Mouse (Mus musculus): ENCODE results near the gene C77080. TPM values are rescaled to one million over a fixed set of nuclear protein-coding genes. Genes with fewer than 3 reads are reported as not detected.

The C77080 gene
- polyA plus RNA-seq, 1 experiment, result 15.6 TPM

- Histone ChIP-seq H3K4me3 (replicated peaks; ENCODE audit: insufficient read depth, low read depth, low read length) (no peak overlapping the region), H3K27me3 (ENCODE audit: control insufficient read depth, insufficient read depth, low read length) (no peaks in the 10 kb centered on the region), H3K4me1 (ENCODE audit: control insufficient read depth, insufficient read depth, low read length) (peaks cover 19% of the 10 kb centered on the region), H3K27ac (ENCODE audit: insufficient read depth, low read length) (no peak overlapping the region)
- no peak for DNase-seq
- 96% methylated on average over 2 of the region's 2 CpGs for WGBS
- TF ChIP-seq POLR2A (IDR thresholded peaks at IDR 0.05; ENCODE audit: borderline replicate concordance, insufficient read depth, low read length) (no peak), CTCF (IDR thresholded peaks at IDR 0.05; ENCODE audit: borderline replicate concordance, insufficient read depth, low read depth, low read length) (no peak)
These were observed 8.7 kb downstream of the C77080 start for GRCm38 (mm10) chr4:129252492-129252891.

GRCm38 (mm10) chr4:129251482-129252125 lies 9.6 kb downstream of the C77080 start:
- DNase-seq, result no peak
- Histone ChIP-seq H3K4me1 (ENCODE audit: control insufficient read depth, insufficient read depth, low read length) (peaks cover 23% of the 10 kb centered on the region), H3K27ac (ENCODE audit: insufficient read depth, low read length) (no peak overlapping the region), H3K4me3 (replicated peaks; ENCODE audit: insufficient read depth, low read depth, low read length) (no peak overlapping the region), H3K27me3 (ENCODE audit: control insufficient read depth, insufficient read depth, low read length) (no peaks in the 10 kb centered on the region)
- TF ChIP-seq CTCF (IDR thresholded peaks at IDR 0.05; ENCODE audit: borderline replicate concordance, insufficient read depth, low read depth, low read length) (no peak), POLR2A (IDR thresholded peaks at IDR 0.05; ENCODE audit: borderline replicate concordance, insufficient read depth, low read length) (no peak)
- WGBS, result 44% methylated on average over 15 of the region's 15 CpGs

GRCm38 (mm10) chr4:129250759-129251481 lies 10.3 kb downstream of the C77080 start:
- 26% methylated on average over 15 of the region's 15 CpGs for WGBS
- no peaks in the 10 kb centered on the region for H3K27me3 ChIP-seq (ENCODE audit: control insufficient read depth, insufficient read depth, low read length)
- TF ChIP-seq CTCF (IDR thresholded peaks at IDR 0.05; ENCODE audit: borderline replicate concordance, insufficient read depth, low read depth, low read length) (no peak), POLR2A (IDR thresholded peaks at IDR 0.05; ENCODE audit: borderline replicate concordance, insufficient read depth, low read length) (no peak)
- DNase-seq, result peak; percentile 56 to 76
- no peak overlapping the region for H3K27ac ChIP-seq (ENCODE audit: insufficient read depth, low read length)
- peaks cover 28% of the 10 kb centered on the region for H3K4me1 ChIP-seq (ENCODE audit: control insufficient read depth, insufficient read depth, low read length)
- no peak overlapping the region for H3K4me3 ChIP-seq (replicated peaks; ENCODE audit: insufficient read depth, low read depth, low read length)

- Histone ChIP-seq H3K4me1 (ENCODE audit: control insufficient read depth, insufficient read depth, low read length) (peaks cover 28% of the 10 kb centered on the region), H3K27ac (ENCODE audit: insufficient read depth, low read length) (no peak overlapping the region), H3K27me3 (ENCODE audit: control insufficient read depth, insufficient read depth, low read length) (no peaks in the 10 kb centered on the region), H3K4me3 (replicated peaks; ENCODE audit: insufficient read depth, low read depth, low read length) (no peak overlapping the region)
- 65% methylated on average over 7 of the region's 7 CpGs for WGBS
- TF ChIP-seq CTCF (IDR thresholded peaks at IDR 0.05; ENCODE audit: borderline replicate concordance, insufficient read depth, low read depth, low read length) (no peak), POLR2A (IDR thresholded peaks at IDR 0.05; ENCODE audit: borderline replicate concordance, insufficient read depth, low read length) (no peak)
- no peak for DNase-seq
These were observed 11.9 kb downstream of the C77080 start for GRCm38 (mm10) chr4:129249288-129249687.

GRCm38 (mm10) chr4:129248243-129248767 lies 12.9 kb downstream of the C77080 start:
- TF ChIP-seq POLR2A (IDR thresholded peaks at IDR 0.05; ENCODE audit: borderline replicate concordance, insufficient read depth, low read length), result no peak
- no peak for TF ChIP-seq CTCF (IDR thresholded peaks at IDR 0.05; ENCODE audit: borderline replicate concordance, insufficient read depth, low read depth, low read length)
- no peaks in the 10 kb centered on the region for H3K27me3 ChIP-seq (ENCODE audit: control insufficient read depth, insufficient read depth, low read length)
- peak overlapping the region; percentile 57 for H3K4me3 ChIP-seq (replicated peaks; ENCODE audit: insufficient read depth, low read depth, low read length)
- H3K27ac ChIP-seq (ENCODE audit: insufficient read depth, low read length), result peak overlapping the region; percentile 4; the same call in 1 of the 2 replicates
- no peak for DNase-seq
- H3K4me1 ChIP-seq (ENCODE audit: control insufficient read depth, insufficient read depth, low read length), result peaks cover 28% of the 10 kb centered on the region
- 2% methylated on average over 51 of the region's 74 CpGs for whole genome bisulfite sequencing

- no peak for DNase-seq
- peaks cover 28% of the 10 kb centered on the region for H3K4me1 ChIP-seq (ENCODE audit: control insufficient read depth, insufficient read depth, low read length)
- 13% methylated on average over 24 of the region's 24 CpGs for WGBS
- peak overlapping the region; percentile 50 for H3K4me3 ChIP-seq (replicated peaks; ENCODE audit: insufficient read depth, low read depth, low read length)
- TF ChIP-seq CTCF (IDR thresholded peaks at IDR 0.05; ENCODE audit: borderline replicate concordance, insufficient read depth, low read depth, low read length) (no peak), POLR2A (IDR thresholded peaks at IDR 0.05; ENCODE audit: borderline replicate concordance, insufficient read depth, low read length) (no peak)
- H3K27me3 ChIP-seq (ENCODE audit: control insufficient read depth, insufficient read depth, low read length), result no peaks in the 10 kb centered on the region
- peak overlapping the region; percentile 4; the same call in 1 of the 2 replicates for H3K27ac ChIP-seq (ENCODE audit: insufficient read depth, low read length)
These were observed 13.6 kb downstream of the C77080 start for GRCm38 (mm10) chr4:129247381-129248242.
